Mouse (Mus musculus) embryonic facial prominence, embryonic 13.5 days (tissue): ENCODE measurements around the gene Paqr3. TPM values are rescaled to one million over a fixed set of nuclear protein-coding genes. Genes with fewer than 3 reads are reported as not detected.

Experiments used
- ATAC-seq: fragments of 200-750 bp; cut with Nextera tagmentation; 2 replicates; pipeline ENCODE4 v1.8.0; 2017; ENCODE audit warnings: low read depth; ENCODE audit not compliant: insufficient number of reproducible peaks, insufficient read depth, low FRiP score, low TSS enrichment
- H3K27ac ChIP-seq: fragments of 300-500 bp; sonication (generic); 2 replicates; pipeline ENCODE4 v1.5.1; 2015; ENCODE audit warnings: moderate library complexity, mild to moderate bottlenecking, inconsistent platforms
- H3K27me3 ChIP-seq: fragments of 300-500 bp; sonication (generic); 2 replicates; pipeline ENCODE4 v1.6.1; 2015; ENCODE audit warnings: mild to moderate bottlenecking, inconsistent platforms
- H3K36me3 ChIP-seq: fragments of 300-500 bp; sonication (generic); 2 replicates; pipeline ENCODE4 v1.6.1; 2015; ENCODE audit warnings: mild to moderate bottlenecking, inconsistent platforms
- H3K4me1 ChIP-seq: fragments of 300-500 bp; sonication (generic); 2 replicates; pipeline ENCODE4 v1.6.1; 2015; ENCODE audit warnings: inconsistent platforms
- H3K4me2 ChIP-seq: fragments of 300-500 bp; sonication (generic); 2 replicates; pipeline ENCODE4 v1.6.1; 2015; ENCODE audit warnings: moderate library complexity, mild to moderate bottlenecking, inconsistent platforms
- H3K4me3 ChIP-seq: fragments of 300-500 bp; sonication (generic); 2 replicates; pipeline ENCODE4 v1.5.1; 2015; ENCODE audit warnings: mild to moderate bottlenecking, inconsistent platforms
- H3K9ac ChIP-seq: fragments of 300-500 bp; sonication (generic); 2 replicates; pipeline ENCODE4 v1.6.1; 2015; ENCODE audit warnings: mild to moderate bottlenecking, inconsistent platforms
- H3K9me3 ChIP-seq: fragments of 300-500 bp; sonication (generic); 2 replicates; pipeline ENCODE4 v1.6.1; 2016; ENCODE audit warnings: inconsistent platforms
- WGBS: fragments of 180-500 bp; shearing (Covaris S2); methylation state at CpG from one replicate; pipeline ENCODE4 v1.1.7; 2015; ENCODE audit warnings: mixed read lengths; 5-methylcytosine and 5-hydroxymethylcytosine counted together
- polyA plus RNA-seq: library from polyadenylated mRNA; unstranded; fragments of >200 nt; fragmentation: Nextera tagmentation; extraction: Ambion mirVana; gene quantifications from 2 replicates; pipeline ENCODE4 v1.2.1, GENCODE M21; 2015

Paqr3 gene
- 6.1 and 6.5 TPM in 2 replicates for polyA plus RNA-seq

DNA sequence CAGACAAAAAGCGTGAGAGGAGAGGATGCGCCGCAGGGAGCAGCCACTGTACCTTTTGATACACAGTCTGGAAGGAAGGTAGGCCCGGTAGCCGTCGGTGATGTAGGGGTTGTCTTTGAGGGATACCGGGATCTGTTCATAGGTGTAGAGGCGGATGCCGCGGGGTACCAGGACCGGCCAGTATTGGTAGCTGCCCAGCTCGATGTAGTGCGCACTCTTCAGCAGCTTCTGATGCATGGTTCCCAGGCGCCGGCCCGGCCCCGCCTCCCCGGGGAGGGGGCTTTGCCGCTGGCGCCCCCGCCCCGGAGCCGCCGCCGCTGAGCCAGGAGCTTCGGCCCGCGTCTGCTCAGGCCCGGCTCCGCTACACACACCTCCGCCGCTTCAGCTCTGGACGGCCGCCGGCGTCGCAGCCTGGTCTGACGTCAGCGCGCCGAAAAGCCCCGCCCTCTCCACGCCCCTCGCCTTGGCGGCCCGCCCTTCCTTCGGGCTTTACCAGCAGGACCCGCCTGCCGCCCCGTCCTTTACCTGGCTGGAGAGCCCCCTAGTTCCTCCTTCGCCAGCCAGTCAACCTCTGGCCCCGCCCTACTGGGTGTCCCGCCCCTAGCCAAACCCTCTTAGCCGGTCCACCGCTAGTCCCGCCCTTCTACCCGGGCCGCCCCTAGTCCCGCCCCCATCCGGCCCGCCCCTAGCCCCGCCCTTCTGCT is at the start of gene Paqr3:
Gene Paqr3 (minus strand): TSS at position 390 of the 704 bp plus-strand sequence.
- ATAC-seq: peak; percentile 99
- H3K4me1 ChIP-seq: peaks cover 18% of the 10 kb centered on the region
- peak within 1 kb of the TSS; percentile 55; the same call in 1 of the 2 replicates for H3K27ac ChIP-seq

DNA sequence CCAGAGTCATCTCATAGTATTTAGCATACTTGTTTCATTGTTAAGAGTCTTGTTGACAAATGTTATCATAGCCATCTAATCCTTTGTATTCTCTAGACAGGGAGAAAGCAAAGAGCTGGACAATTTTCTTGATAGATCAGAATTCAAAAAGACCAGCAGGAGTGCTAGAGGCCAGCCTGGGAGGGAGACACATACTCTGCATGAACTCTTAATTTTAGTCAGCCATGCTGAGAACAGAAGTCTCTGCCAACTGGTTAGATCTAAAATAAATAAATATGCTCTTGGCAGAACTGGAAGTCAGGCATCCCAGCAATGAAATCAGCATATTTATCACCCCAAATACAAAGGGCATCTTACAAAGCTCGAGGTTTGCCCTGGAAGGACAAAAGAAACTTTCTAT is 43.3 kb upstream of the Paqr3 start:
- no peak for ATAC-seq
- H3K9me3 ChIP-seq: no peaks in the 10 kb centered on the region
- no peak overlapping the region for H3K4me3 ChIP-seq
- H3K36me3 ChIP-seq: no peaks in the 10 kb centered on the region
- no peak overlapping the region for H3K27ac ChIP-seq
- H3K9ac ChIP-seq: no peak overlapping the region
- 50% methylated on average over 1 of the region's 1 CpGs for WGBS
- no peak overlapping the region for H3K4me2 ChIP-seq
- H3K27me3 ChIP-seq: no peaks in the 10 kb centered on the region
- no peaks in the 10 kb centered on the region for H3K4me1 ChIP-seq

More for the DNA sequence above, at the start of gene Paqr3:
- Histone ChIP-seq H3K27me3 (no peaks in the 10 kb centered on the region), H3K4me3 (peak within 1 kb of the TSS; percentile 65), H3K36me3 (peaks cover 5% of the 10 kb centered on the region; the same call in 1 of the 2 replicates), H3K4me2 (peak within 1 kb of the TSS; percentile 80), H3K9me3 (no peaks in the 10 kb centered on the region), H3K9ac (peak within 1 kb of the TSS; percentile 75)
- WGBS: under 1% methylated on average over 62 of the region's 62 CpGs

DNA sequence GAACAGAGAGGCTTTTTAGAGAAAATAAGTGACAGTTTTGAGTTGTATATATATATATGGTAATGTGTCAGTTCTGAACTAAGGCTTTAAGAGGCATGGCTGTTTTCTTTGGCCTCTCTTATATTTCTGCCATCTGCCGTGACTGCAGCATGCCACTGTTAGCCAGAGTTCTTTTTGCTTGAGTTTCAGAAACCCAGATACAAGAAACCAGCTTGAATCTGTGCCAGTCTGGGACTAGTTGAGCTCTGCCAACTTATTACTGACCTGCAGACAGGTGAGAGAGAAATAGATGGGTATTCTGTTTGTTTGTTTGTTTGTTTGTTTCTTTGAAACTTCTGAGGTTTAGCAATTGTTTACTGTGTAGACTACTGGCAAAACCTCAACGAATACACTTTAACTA is 23.9 kb upstream of the Paqr3 start:
- H3K36me3 ChIP-seq: no peaks in the 10 kb centered on the region

DNA sequence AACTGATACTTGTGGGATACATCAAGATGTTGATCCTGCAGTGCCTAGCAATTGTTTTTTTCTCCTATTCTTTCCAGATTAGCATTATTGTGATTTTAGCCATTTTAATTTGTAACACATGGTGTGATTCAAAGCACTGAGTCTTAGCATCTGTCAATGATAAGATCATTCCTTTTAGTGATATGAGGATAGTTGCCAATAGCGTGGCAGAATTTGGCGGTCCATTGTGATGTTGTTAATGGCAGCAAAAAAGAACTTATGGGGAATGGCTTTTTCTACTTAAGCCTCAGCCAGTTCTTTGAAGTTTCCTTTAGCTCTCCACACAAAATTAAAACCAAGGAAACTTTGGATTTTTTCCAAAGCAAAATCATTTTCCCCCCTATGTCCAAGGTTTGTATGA is 18.2 kb upstream of the Paqr3 start:
- ATAC-seq: no peak
- H3K27ac ChIP-seq: no peak overlapping the region
- H3K4me2 ChIP-seq: no peak overlapping the region
- H3K9me3 ChIP-seq: no peaks in the 10 kb centered on the region
- H3K4me3 ChIP-seq: no peak overlapping the region
- H3K4me1 ChIP-seq: no peaks in the 10 kb centered on the region
- H3K9ac ChIP-seq: no peak overlapping the region
- 76% methylated on average over 2 of the region's 2 CpGs for WGBS
- peaks cover 12% of the 10 kb centered on the region for H3K27me3 ChIP-seq
- no peaks in the 10 kb centered on the region for H3K36me3 ChIP-seq

More for the DNA sequence above, 23.9 kb upstream of the Paqr3 start:
- Histone ChIP-seq H3K9me3 (no peaks in the 10 kb centered on the region), H3K4me1 (no peaks in the 10 kb centered on the region), H3K4me2 (no peak overlapping the region), H3K4me3 (no peak overlapping the region), H3K27ac (no peak overlapping the region), H3K27me3 (no peaks in the 10 kb centered on the region), H3K9ac (no peak overlapping the region)
- WGBS: 85% methylated on average over 2 of the region's 2 CpGs
- no peak for ATAC-seq

DNA sequence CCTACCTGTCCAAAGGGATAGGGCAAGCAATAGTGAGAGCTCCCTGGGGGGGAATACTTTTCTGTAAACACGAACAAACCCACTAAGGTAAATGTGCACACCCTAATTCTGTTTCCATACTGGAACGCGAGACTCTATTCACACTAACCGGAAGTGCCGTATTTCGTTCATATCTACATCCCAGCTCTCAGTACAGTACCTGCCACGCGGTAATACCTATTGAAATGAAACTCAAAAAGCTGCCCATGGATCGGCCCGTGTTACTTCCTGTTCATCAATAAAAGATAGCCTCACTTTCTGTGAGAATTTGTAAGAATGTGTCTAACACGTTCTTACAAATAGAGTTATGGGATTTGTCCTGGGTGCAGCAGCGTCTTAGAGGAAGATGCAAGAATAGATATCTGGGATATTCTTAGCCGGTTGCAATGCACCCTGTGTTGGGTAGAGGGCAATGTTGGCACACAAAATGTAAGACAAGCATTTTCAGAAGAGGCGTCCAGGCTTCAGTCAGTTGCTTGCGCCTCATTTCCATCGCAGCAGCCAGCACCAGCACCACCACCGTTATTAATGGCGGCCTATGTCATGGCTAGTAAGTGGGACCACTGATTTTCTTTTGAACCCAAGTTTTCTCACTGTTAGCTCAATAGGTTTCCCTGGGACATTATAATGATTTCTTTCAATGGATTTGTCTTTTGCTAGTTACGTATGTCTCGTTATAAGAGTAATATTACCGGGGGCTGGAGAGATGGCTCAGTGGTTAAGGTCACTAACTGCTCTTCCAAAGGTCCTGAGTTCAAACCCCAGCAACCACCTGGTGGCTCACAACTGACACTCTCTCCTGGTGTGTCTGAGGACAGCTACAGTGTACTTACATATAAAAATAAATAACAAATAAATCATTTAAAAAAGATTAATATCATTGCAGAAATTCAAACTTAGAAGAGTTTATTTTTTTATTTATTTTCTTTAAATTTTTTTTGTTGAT is 17.1 kb upstream of the Paqr3 start:
- no peak overlapping the region for H3K4me3 ChIP-seq
- no peak for ATAC-seq
- no peaks in the 10 kb centered on the region for H3K9me3 ChIP-seq
- H3K27ac ChIP-seq: no peak overlapping the region
- WGBS: 50% methylated on average over 21 of the region's 21 CpGs
- no peak overlapping the region for H3K4me2 ChIP-seq
- no peaks in the 10 kb centered on the region for H3K36me3 ChIP-seq
- peaks cover 12% of the 10 kb centered on the region for H3K27me3 ChIP-seq
- no peaks in the 10 kb centered on the region for H3K4me1 ChIP-seq
- no peak overlapping the region for H3K9ac ChIP-seq

DNA sequence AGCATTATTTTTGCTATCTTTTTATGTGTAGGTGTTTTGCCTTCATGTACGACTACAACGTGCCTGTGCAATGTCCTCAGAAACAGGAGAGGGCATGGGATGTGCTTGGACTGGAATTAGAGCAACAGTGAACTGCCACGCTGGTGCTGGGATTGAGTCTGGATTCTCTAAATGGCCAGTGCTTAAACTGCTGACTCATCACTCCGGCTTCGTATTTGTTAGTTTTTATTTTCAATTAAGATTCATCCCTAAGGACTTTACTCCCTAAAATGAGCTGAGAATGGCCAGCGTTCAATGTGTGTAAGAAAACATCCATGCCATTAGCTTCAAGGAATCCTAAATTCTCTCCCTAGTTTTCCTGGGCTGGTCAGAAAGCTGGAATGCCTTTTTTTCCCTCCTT is 15.9 kb upstream of the Paqr3 start:
- no peak overlapping the region for H3K4me2 ChIP-seq
- WGBS: 77% methylated on average over 6 of the region's 6 CpGs
- no peaks in the 10 kb centered on the region for H3K4me1 ChIP-seq
- H3K9ac ChIP-seq: no peak overlapping the region
- ATAC-seq: no peak
- H3K27ac ChIP-seq: no peak overlapping the region
- H3K9me3 ChIP-seq: no peaks in the 10 kb centered on the region
- no peak overlapping the region for H3K4me3 ChIP-seq
- H3K36me3 ChIP-seq: no peaks in the 10 kb centered on the region
- peaks cover 12% of the 10 kb centered on the region for H3K27me3 ChIP-seq

DNA sequence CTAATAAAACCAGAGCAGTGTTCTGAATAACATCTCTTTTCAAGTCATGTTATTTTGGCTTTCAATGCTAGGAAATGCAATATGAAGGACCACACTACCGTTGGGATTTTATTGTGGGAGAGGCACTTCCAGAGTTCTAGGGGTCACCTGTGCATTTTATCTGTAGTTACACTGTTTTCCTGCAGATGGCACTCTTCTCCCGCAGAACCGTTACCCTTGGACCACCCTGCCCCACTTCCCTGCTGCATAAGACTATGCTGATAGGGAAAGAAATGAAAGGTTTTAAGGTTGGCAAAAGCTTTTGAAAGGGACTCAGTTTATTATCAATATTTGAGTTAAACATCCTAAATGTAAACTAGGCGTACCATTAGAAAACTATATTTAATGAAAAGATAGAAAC is 14.6 kb upstream of the Paqr3 start:
- Histone ChIP-seq H3K27me3 (peaks cover 12% of the 10 kb centered on the region), H3K4me2 (no peak overlapping the region), H3K4me1 (no peaks in the 10 kb centered on the region), H3K9me3 (no peaks in the 10 kb centered on the region), H3K4me3 (no peak overlapping the region), H3K9ac (no peak overlapping the region), H3K27ac (no peak overlapping the region), H3K36me3 (no peaks in the 10 kb centered on the region)
- ATAC-seq: no peak
- WGBS: 17% methylated on average over 4 of the region's 4 CpGs

DNA sequence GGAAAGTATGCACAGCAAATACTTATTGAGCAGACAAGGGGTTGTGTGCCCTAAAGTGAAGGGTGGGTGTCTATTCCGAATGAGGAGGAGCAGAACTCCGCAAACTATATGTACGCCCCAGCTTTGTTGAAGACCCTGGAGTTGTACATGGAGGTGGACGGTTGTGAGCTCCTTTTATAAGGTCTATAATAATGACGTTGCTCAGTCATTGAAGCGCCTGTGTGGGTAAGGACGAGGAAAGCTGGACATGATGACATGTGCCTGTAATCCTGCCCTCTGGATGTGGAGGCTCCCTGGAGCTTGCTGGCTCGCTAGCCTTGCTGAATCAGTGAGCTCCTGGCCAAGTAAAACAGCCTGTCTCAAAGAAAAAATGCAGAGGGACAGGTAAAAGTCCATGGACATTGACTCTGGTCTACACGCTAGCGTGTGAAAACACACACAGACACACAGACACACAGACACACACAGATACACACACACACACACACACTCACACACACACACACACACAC is 14.1 kb upstream of the Paqr3 start:
- ATAC-seq: no peak
- no peak overlapping the region for H3K9ac ChIP-seq
- 67% methylated on average over 10 of the region's 10 CpGs for WGBS
- H3K27me3 ChIP-seq: peaks cover 12% of the 10 kb centered on the region
- H3K36me3 ChIP-seq: no peaks in the 10 kb centered on the region
- H3K4me2 ChIP-seq: no peak overlapping the region
- no peak overlapping the region for H3K27ac ChIP-seq
- H3K4me3 ChIP-seq: no peak overlapping the region
- no peaks in the 10 kb centered on the region for H3K9me3 ChIP-seq
- H3K4me1 ChIP-seq: no peaks in the 10 kb centered on the region

DNA sequence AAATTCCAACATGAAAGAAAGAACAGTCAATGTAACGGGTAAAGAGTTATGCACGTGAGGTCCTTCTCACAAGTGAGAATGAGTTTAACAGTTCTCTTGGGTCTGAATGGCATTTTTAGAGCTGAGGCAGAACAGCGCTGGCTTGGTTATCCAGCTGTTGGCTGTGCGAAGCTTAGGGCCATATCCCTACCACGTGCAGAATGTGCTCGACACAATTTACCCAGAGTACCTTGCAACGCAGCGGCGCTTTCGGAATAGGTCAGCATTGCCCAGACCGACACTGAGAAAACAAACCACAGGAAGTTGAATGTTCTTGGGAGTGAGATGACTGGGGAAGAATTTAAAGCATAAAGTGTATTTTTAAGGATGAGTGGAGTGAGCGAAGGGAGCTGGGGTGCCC is 13.6 kb upstream of the Paqr3 start:
- Histone ChIP-seq H3K4me1 (no peaks in the 10 kb centered on the region), H3K27me3 (peaks cover 12% of the 10 kb centered on the region), H3K9ac (no peak overlapping the region), H3K4me3 (no peak overlapping the region), H3K9me3 (no peaks in the 10 kb centered on the region), H3K4me2 (no peak overlapping the region), H3K36me3 (no peaks in the 10 kb centered on the region), H3K27ac (no peak overlapping the region)
- ATAC-seq: no peak
- WGBS: 76% methylated on average over 12 of the region's 12 CpGs

DNA sequence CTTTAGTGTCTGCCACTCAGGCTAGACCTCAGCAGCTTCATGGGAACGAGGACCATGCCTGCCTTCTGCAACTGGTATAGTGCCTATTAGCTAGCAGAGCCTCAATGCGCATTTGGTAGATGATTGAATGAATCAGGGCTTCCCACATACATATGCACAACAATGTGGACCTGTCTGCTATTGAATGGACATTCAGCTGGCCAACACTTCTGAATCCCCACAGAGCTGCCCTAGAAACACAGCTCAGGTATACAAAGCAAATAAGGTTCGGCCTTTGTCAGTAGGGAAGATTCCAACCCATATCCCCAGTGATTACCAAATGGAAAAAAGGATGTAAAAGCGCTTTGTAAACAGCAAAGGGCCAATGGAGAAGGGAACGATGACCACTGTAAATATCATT is 699 bp downstream of the Paqr3 start:
- Histone ChIP-seq H3K4me2 (peak overlapping the region; percentile 80), H3K27ac (no peak overlapping the region)
- 10% methylated on average over 5 of the region's 5 CpGs for WGBS

DNA sequence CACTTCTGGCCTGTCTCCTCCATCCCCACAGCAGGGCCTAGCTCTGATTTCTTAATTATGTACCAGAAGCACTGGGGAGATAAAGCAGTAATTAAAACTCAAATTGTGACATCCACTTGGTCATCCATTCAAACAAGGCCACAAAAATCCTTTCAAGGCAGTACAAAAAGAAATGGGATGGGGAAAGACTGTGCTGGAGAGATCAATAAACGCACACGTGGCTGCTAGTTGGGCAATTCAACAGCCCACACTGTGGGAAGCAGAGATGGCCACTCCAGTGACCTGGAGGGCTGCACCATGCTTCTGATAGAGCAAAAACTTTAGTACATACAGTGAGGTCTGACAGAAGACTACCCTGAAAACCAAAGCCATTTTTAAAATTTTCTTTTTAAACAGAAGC is 1.3 kb downstream of the Paqr3 start:
- Histone ChIP-seq H3K9me3 (no peaks in the 10 kb centered on the region), H3K4me2 (peak overlapping the region; percentile 80), H3K9ac (no peak overlapping the region), H3K27me3 (no peaks in the 10 kb centered on the region), H3K36me3 (peaks cover 15% of the 10 kb centered on the region), H3K4me1 (peaks cover 18% of the 10 kb centered on the region), H3K4me3 (peak overlapping the region; percentile 65; the same call in 1 of the 2 replicates), H3K27ac (no peak overlapping the region)
- no peak for ATAC-seq
- WGBS: 51% methylated on average over 2 of the region's 2 CpGs

More for the DNA sequence above, 699 bp downstream of the Paqr3 start:
- H3K36me3 ChIP-seq: peaks cover 12% of the 10 kb centered on the region
- peak overlapping the region; percentile 65 for H3K4me3 ChIP-seq
- no peak for ATAC-seq
- H3K4me1 ChIP-seq: peaks cover 18% of the 10 kb centered on the region
- H3K9me3 ChIP-seq: no peaks in the 10 kb centered on the region
- H3K9ac ChIP-seq: peak overlapping the region; percentile 75
- H3K27me3 ChIP-seq: no peaks in the 10 kb centered on the region
